Mouse (Mus musculus): ENCODE results near the gene Kcnj14.

GRCm38 (mm10) chr7:45867871-45868270 lies 43.3 kb upstream of the Kcnj14 start:
- TF ChIP-seq POLR2A (IDR thresholded peaks at IDR 0.05; ENCODE audit: borderline replicate concordance, low read depth, low read length) (no peak), CTCF (IDR thresholded peaks at IDR 0.05; ENCODE audit: low read depth, low read length) (no peak)
